Mouse (Mus musculus) lung, postnatal 4 days (tissue): ENCODE results near the gene Trim71.

Experiments
- DNase-seq, 2 experiments: peaks; one replicate each; pipeline ENCODE4 v3.0.0; 2021

Trim71 gene

DNA sequence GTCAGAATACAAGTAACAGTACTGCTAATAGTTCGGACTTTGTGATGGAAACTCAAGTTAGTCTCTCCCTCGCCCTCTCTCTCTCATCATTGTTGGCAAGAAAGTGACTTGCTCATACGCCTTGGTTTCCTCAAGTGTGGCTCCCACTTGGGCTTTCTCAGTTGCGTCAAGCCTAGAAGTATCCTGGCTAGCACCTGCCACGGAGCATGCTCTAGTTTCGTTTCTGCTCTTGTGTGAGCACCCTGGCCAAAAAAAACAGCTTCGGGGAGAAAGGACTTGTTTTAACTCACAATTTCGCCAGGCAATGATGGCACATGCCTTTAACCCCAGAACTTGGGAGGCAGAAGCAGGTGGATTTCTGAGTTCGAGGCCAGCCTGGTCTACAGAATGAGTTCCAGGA, 87.2 kb downstream of the Trim71 start:
- no peak for DNase-seq

DNA sequence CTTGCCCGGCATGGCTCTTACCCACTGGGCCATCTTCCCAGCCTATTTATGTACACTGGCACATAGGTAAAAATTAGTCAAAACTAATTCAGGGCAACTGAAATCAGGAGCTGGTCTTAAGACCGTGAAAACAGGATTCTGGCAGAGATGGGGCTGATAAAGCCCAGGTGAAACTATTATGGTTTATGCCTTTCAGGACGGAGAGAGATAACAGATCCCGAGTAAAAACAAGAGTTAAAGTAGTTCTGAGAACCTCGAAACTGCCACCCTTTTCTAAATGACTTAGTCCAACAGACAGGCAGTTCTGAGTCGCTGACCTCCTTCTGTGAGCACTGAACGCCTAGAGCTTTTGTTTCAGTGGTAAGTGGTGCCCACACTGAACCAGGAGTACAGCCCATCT, 92.3 kb downstream of the Trim71 start:
- no peak for DNase-seq

DNA sequence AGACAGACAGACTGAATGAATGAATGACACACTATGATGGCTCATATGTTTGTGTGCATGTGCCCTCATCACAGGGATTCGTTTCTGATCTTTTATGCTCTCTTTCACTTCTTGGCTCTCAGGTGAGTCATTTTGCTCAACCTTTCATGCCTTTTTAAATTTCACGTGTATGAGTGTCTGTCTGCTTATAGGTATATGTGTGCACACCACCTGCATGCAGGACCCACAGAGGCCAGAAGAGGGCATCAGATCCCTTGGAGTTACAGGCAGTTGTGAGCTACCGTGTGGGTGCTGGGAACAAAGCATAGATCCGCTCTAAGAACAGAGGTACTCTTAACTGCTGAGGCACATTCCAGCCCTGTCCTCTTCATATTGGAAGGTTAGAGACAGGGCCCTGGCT, 95.5 kb downstream of the Trim71 start:
- DNase-seq, result no peak

DNA sequence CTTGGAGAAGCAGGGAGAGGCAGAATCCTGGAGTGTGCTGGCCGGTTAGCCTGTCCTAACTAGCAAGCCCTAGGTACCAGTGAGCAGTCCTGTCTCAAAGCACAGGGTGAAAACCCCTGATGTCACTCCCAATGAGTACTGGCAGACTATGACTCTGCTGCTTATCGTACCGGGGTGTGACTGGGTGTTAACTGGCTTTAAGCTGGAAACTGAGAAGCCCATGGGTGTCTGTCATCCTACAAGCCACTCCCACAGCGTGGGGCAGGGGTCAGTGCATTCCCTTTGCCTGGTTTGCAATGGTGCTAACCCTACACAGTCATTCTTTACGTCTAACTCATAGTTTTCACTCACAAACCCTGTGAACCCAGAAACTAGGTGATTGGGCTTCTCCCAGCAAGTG, 96.0 kb downstream of the Trim71 start:
- DNase-seq, result no peak

DNA sequence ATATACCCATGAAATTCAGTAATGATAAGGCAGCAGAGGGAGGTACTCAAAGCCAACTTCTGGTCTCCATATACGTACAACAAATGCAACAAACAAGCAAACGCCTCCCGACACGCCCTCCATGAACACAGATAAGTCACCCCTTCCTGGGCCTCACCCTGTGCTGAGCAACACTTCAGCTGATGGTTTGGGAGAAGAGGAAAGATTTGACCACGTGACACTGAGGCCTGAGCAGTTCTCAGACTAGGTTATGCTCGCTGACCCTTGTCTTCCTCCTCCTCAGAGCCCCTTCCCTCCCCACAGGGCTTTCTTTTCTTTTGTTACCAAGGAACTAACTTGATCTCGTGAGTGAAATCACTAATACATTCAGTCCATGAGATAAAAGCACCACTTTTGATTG, 97.3 kb downstream of the Trim71 start:
- DNase-seq, result no peak

DNA sequence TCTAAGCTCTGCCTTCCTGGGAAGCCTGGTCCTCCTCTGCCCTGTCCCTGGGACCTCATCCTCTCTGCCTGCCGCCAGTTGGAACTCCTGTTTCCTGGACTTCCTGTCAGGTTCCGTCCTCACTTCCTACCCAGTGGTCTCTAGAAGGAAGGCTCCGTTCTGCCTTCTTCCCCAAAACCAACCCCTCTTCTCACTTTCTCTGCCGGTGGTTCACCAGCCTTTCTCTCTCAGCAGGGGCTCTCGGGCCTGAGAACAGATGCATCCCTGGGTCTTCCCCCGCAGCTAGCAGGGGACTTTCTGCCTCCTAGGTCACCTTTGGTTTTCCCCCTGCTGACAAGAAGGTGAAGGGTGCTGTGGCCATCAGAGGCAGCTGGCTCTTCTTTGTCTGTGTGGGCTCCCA, 98.7 kb downstream of the Trim71 start:
- DNase-seq, result no peak

DNA sequence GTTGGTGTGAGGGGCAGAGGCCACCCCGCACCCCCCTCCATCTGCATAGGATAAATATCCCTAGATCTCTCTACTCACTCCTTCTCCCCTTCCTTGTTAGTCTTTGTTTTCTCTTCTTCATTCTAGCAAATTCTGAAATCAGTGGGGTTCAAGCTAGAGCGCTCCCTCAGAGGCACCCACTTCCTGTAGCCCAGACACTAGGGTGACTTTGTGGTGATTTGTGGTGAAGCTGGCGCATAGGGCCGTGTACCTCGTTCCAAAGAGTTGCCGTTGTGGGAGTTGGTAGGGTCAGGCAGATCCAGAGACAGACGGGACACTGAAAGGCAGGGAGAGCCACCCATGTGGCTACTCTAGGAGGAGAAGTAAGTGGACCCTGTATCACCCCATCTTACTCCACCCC, 101.6 kb downstream of the Trim71 start:
- DNase-seq, result no peak

DNA sequence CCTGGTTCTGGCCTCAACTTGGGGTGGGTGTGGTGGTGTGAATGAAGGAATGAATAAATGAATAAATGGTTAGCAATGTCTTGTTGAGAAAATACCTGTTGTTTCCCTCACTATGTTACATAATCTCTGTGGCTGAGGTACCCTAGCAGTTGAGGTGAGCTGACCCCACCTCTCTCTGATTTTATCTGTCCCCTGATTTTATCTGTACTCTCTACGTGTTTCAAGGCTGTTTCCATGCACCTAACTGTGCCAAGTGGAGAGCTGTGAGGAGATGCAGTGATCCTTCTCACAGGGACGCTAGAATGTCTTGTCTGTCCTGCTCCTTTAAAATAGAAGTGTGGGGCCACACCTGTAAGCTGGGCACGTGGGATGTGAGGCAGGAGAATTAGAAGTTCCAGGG, 105.7 kb downstream of the Trim71 start:
- DNase-seq, result no peak
